Mouse (Mus musculus): ENCODE measurements around the gene Dnajc28. TPM values are rescaled to one million over a fixed set of nuclear protein-coding genes. Genes with fewer than 3 reads are reported as not detected.

Gene Dnajc28
- polyA plus RNA-seq, 1 experiment: 0.47 TPM

Other genes starting within 250 kb of the Dnajc28 start
- 16.2 and 20.0 TPM in 2 replicates for gene Ifnar2, start 246.2 kb downstream of the Dnajc28 start, polyA plus RNA-seq (2012; rRNA removed)
- gene Gm21970, start 227.3 kb downstream of the Dnajc28 start, polyA plus RNA-seq (2012; rRNA removed): not detected in 2 replicates
- gene Il10rb, start 212.9 kb downstream of the Dnajc28 start, polyA plus RNA-seq (2012; rRNA removed): 54.1 and 74.1 TPM in 2 replicates
- 16.9 and 23.1 TPM in 2 replicates for gene Ifnar1, start 133.8 kb downstream of the Dnajc28 start, polyA plus RNA-seq (2012; rRNA removed)
- gene Ifngr2, start 72.0 kb downstream of the Dnajc28 start, polyA plus RNA-seq (2012; rRNA removed): 57.2 and 82.9 TPM in 2 replicates
- 47.8 and 53.0 TPM in 2 replicates for gene Tmem50b, start 21.2 kb downstream of the Dnajc28 start, polyA plus RNA-seq (2012; rRNA removed)
- gene Gart, start 27.9 kb upstream of the Dnajc28 start, polyA plus RNA-seq (2012; rRNA removed): 35.5 and 36.5 TPM in 2 replicates
- gene Son, start 28.5 kb upstream of the Dnajc28 start, polyA plus RNA-seq (2012; rRNA removed): 63.6 and 98.7 TPM in 2 replicates
- gene Donson, start 69.7 kb upstream of the Dnajc28 start, polyA plus RNA-seq (2012; rRNA removed): 6.0 and 11.6 TPM in 2 replicates
- gene Cryzl1, start 109.9 kb upstream of the Dnajc28 start, polyA plus RNA-seq (2012; rRNA removed): 19.2 and 24.0 TPM in 2 replicates
- gene Itsn1, start 110.3 kb upstream of the Dnajc28 start, polyA plus RNA-seq (2012; rRNA removed): 13.6 and 20.3 TPM in 2 replicates